Mouse (Mus musculus) left cerebral cortex, postnatal 25 days (tissue): ENCODE data around the gene Smap2. TPM values are rescaled to one million over a fixed set of nuclear protein-coding genes. Genes with fewer than 3 reads are reported as not detected.

ENCODE experiments used
- DNase-seq, 2 experiments: peaks; one replicate each; pipeline ENCODE4 v3.0.0; 2022; ENCODE audit warnings: low spot score in 2 of 2, mixed read lengths in 1 of 2
- intact Hi-C: fragments of 180-260 bp; cut with DNase I; formaldehyde crosslinking; loops from one replicate; pipeline ENCODE4 v1.15.1; 2025
- total RNA-seq, 2 experiments: library from RNA; stranded (reverse); gene quantifications; 2 replicates each; pipeline ENCODE4 v1.2.3; 2021

The Smap2 gene
- total RNA-seq, 2 experiments from 2014 or later, result 188 to 194 TPM

- no peak for DNase-seq
- intact Hi-C loops, result no loop called here
Measured at GRCm38 (mm10) chr4:120993025-120993424, 24.0 kb downstream of the Smap2 start.

GRCm38 (mm10) chr4:120992284-120992683 is 24.8 kb downstream of the Smap2 start:
- intact Hi-C loops, result no loop called here
- no peak for DNase-seq

- no peak for DNase-seq
- intact Hi-C loops, result loop anchor here (2.0 kb wide), 1 partner anchor 41 kb away; no protein-coding TSS in a partner anchor
Measured at GRCm38 (mm10) chr4:120987319-120987718, 29.7 kb downstream of the Smap2 start.

- intact Hi-C loops, result loop anchor here (2.0 kb wide), 1 partner anchor 42 kb away; no protein-coding TSS in a partner anchor
- DNase-seq, result peak in 1 of 2 experiments; percentile 57
Measured at GRCm38 (mm10) chr4:120986446-120986845, 30.6 kb downstream of the Smap2 start.

- intact Hi-C loops, result no loop called here
- no peak for DNase-seq
Measured at GRCm38 (mm10) chr4:120978221-120978620, 38.8 kb downstream of the Smap2 start.

- intact Hi-C loops, result no loop called here
- DNase-seq, result no peak
Measured at GRCm38 (mm10) chr4:120975428-120975734, 41.7 kb downstream of the Smap2 start.

GRCm38 (mm10) chr4:120974711-120975427 is 42.2 kb downstream of the Smap2 start:
- intact Hi-C loops, result no loop called here

GRCm38 (mm10) chr4:120971842-120972241 is 45.2 kb downstream of the Smap2 start:
- intact Hi-C loops, result no loop called here
- no peak for DNase-seq

More at GRCm38 (mm10) chr4:120974711-120975427, 42.2 kb downstream of the Smap2 start:
- peak; percentile 40 to 78 for DNase-seq

GRCm38 (mm10) chr4:120969382-120970146 is 47.5 kb downstream of the Smap2 start:
- DNase-seq, result peak in 1 of 2 experiments; percentile 45
- intact Hi-C loops, result no loop called here

GRCm38 (mm10) chr4:120968486-120968885 is 48.6 kb downstream of the Smap2 start:
- no peak for DNase-seq
- intact Hi-C loops, result no loop called here

- intact Hi-C loops, result no loop called here
- no peak for DNase-seq
Measured at GRCm38 (mm10) chr4:120955586-120955985, 61.5 kb downstream of the Smap2 start.

- no peak for DNase-seq
- intact Hi-C loops, result no loop called here
Measured at GRCm38 (mm10) chr4:120953667-120954066, 63.4 kb downstream of the Smap2 start.

GRCm38 (mm10) chr4:120953038-120953437 is 64.0 kb downstream of the Smap2 start:
- DNase-seq, result no peak
- intact Hi-C loops, result no loop called here

GRCm38 (mm10) chr4:120952163-120952562 is 64.9 kb downstream of the Smap2 start:
- intact Hi-C loops, result no loop called here
- no peak for DNase-seq

- DNase-seq, result peak; percentile 82 to 85
- intact Hi-C loops, result no loop called here
Measured at GRCm38 (mm10) chr4:120951428-120951973, 65.5 kb downstream of the Smap2 start, which contains the start of gene Zfp69. Gene Zfp69 (minus strand): TSS chr4:120951699.

GRCm38 (mm10) chr4:120950763-120951427 is 66.2 kb downstream of the Smap2 start:
- DNase-seq, result no peak
- intact Hi-C loops, result no loop called here

GRCm38 (mm10) chr4:120948938-120949337 is 68.1 kb downstream of the Smap2 start:
- DNase-seq, result no peak
- intact Hi-C loops, result no loop called here

- intact Hi-C loops, result no loop called here
- no peak for DNase-seq
Measured at GRCm38 (mm10) chr4:120935006-120935405, 82.0 kb downstream of the Smap2 start.

- intact Hi-C loops, result no loop called here
- no peak for DNase-seq
Measured at GRCm38 (mm10) chr4:120930736-120931135, 86.3 kb downstream of the Smap2 start.

GRCm38 (mm10) chr4:120928686-120929085 is 88.4 kb downstream of the Smap2 start:
- DNase-seq, result no peak
- intact Hi-C loops, result no loop called here
